Mouse (Mus musculus): Measurements from ENCODE around the gene Lyg2. TPM values are rescaled to one million over a fixed set of nuclear protein-coding genes. Genes with fewer than 3 reads are reported as not detected.

Lyg2 gene
- polyA plus RNA-seq, 1 experiment: not detected

DNA sequence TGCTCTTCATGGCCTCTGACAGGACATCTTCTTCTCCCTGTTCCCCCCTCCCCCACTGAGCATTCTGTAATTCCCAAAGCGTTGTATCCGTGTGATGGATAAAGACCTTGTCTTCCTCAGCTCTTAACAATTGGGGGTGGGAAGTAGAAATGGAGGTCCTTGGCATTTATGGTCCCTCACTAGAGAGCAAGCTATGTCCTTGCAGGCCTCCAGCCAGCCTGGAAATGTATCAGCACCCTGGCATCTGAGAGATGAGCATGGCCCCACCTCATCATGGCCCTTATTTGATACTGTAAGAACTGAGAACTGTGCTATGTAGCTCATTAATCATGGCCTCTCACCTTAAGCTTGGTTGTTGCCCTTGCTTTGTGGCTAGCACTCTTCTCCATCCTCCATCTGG lies 39.0 kb upstream of the Lyg2 start:
- H3K27me3 ChIP-seq (ENCODE audit: control insufficient read depth, insufficient read depth, low read length, poor library complexity, severe bottlenecking): no peaks in the 10 kb centered on the region
- no peak overlapping the region for H3K9ac ChIP-seq (ENCODE audit: low read depth, poor library complexity, severe bottlenecking)
- TF ChIP-seq CTCF (IDR thresholded peaks at IDR 0.05; ENCODE audit: low read depth, low read length) (no peak), POLR2A (IDR thresholded peaks at IDR 0.05; ENCODE audit: insufficient read depth, low read length) (no peak), EP300 (IDR thresholded peaks at IDR 0.05; ENCODE audit: insufficient read depth, low read depth, low read length) (no peak)
- H3K36me3 ChIP-seq (ENCODE audit: control insufficient read depth, insufficient read depth, low read length, poor library complexity, severe bottlenecking): no peaks in the 10 kb centered on the region
- no peak overlapping the region for H3K27ac ChIP-seq (ENCODE audit: insufficient read depth, low read length)
- no peak overlapping the region for H3K4me3 ChIP-seq (ENCODE audit: low read depth, low read length)
- H3K9me3 ChIP-seq (replicated peaks; ENCODE audit: control insufficient read depth, insufficient read depth, low read length, poor library complexity, severe bottlenecking): no peaks in the 10 kb centered on the region; the same call in 1 of the 2 replicates
- H3K4me1 ChIP-seq (ENCODE audit: control insufficient read depth, insufficient read depth, low read length): no peaks in the 10 kb centered on the region

GRCm38 (mm10) chr1:37954786-37955185 lies 38.5 kb upstream of the Lyg2 start:
- no peak for TF ChIP-seq EP300 (IDR thresholded peaks at IDR 0.05; ENCODE audit: insufficient read depth, low read depth, low read length)
- Histone ChIP-seq H3K27ac (ENCODE audit: insufficient read depth, low read length) (no peak overlapping the region), H3K4me1 (ENCODE audit: control insufficient read depth, insufficient read depth, low read length) (no peaks in the 10 kb centered on the region), H3K36me3 (ENCODE audit: control insufficient read depth, insufficient read depth, low read length, poor library complexity, severe bottlenecking) (no peaks in the 10 kb centered on the region), H3K4me3 (ENCODE audit: low read depth, low read length) (no peak overlapping the region), H3K9me3 (replicated peaks; ENCODE audit: control insufficient read depth, insufficient read depth, low read length, poor library complexity, severe bottlenecking) (no peaks in the 10 kb centered on the region; the same call in 1 of the 2 replicates), H3K9ac (ENCODE audit: low read depth, poor library complexity, severe bottlenecking) (no peak overlapping the region), H3K27me3 (ENCODE audit: control insufficient read depth, insufficient read depth, low read length, poor library complexity, severe bottlenecking) (no peaks in the 10 kb centered on the region)

DNA sequence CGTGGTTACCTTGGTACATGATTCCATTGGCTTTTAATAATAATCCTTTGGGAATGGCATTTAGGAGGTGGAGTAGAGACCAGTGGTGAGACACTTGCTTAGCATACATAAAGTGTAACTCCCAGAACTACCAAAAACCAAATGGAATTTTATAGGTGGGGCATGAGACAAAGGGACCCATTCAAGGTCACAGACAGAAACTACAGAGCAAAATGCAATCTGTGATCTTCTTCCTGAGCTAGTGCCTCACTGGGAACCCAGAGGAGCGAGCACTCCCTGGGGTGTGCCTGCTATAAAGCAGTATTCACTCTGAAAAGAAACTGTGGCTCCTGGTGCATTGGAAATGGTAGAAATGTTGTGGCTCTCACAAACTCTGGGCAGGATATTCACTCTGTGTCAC lies 32.6 kb upstream of the Lyg2 start:
- Histone ChIP-seq H3K9ac (ENCODE audit: low read depth, poor library complexity, severe bottlenecking) (no peak overlapping the region), H3K4me3 (ENCODE audit: low read depth, low read length) (no peak overlapping the region), H3K9me3 (replicated peaks; ENCODE audit: control insufficient read depth, insufficient read depth, low read length, poor library complexity, severe bottlenecking) (no peaks in the 10 kb centered on the region), H3K36me3 (ENCODE audit: control insufficient read depth, insufficient read depth, low read length, poor library complexity, severe bottlenecking) (no peaks in the 10 kb centered on the region), H3K27ac (ENCODE audit: insufficient read depth, low read length) (no peak overlapping the region), H3K4me1 (ENCODE audit: control insufficient read depth, insufficient read depth, low read length) (no peaks in the 10 kb centered on the region), H3K27me3 (ENCODE audit: control insufficient read depth, insufficient read depth, low read length, poor library complexity, severe bottlenecking) (no peaks in the 10 kb centered on the region; the same call in 1 of the 2 replicates)
- TF ChIP-seq EP300 (IDR thresholded peaks at IDR 0.05; ENCODE audit: insufficient read depth, low read depth, low read length) (no peak), POLR2A (IDR thresholded peaks at IDR 0.05; ENCODE audit: insufficient read depth, low read length) (no peak), CTCF (IDR thresholded peaks at IDR 0.05; ENCODE audit: low read depth, low read length) (no peak)

DNA sequence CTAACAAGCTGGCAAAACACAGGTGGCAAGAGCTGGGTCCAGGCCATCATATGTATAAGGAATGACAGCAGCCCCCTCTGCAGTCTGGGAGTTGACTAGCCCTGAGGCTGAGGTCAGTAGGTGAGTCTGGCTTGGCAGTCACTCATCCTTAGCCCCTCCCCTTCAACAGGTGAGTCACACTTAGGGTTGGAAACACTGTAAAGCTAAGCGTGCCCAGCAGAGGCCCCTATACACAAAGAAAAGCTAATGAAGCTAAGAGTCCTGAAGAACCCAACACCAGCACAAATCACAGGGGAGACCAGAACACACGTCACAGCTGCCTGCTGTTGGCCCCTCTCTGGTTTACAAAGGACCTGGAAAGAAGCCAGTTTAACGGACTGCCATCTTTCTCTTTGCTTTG lies 15.5 kb upstream of the Lyg2 start:
- Histone ChIP-seq H3K9ac (ENCODE audit: low read depth, poor library complexity, severe bottlenecking) (no peak overlapping the region), H3K27me3 (ENCODE audit: control insufficient read depth, insufficient read depth, low read length, poor library complexity, severe bottlenecking) (no peaks in the 10 kb centered on the region), H3K4me1 (ENCODE audit: control insufficient read depth, insufficient read depth, low read length) (no peaks in the 10 kb centered on the region), H3K36me3 (ENCODE audit: control insufficient read depth, insufficient read depth, low read length, poor library complexity, severe bottlenecking) (no peaks in the 10 kb centered on the region), H3K27ac (ENCODE audit: insufficient read depth, low read length) (no peak overlapping the region), H3K4me3 (ENCODE audit: low read depth, low read length) (no peak overlapping the region), H3K9me3 (replicated peaks; ENCODE audit: control insufficient read depth, insufficient read depth, low read length, poor library complexity, severe bottlenecking) (0 out of 2 replicates have a peak, but pooled peaks cover 3% of the 10 kb centered on the region)
- no peak for TF ChIP-seq EP300 (IDR thresholded peaks at IDR 0.05; ENCODE audit: insufficient read depth, low read depth, low read length)
- TF ChIP-seq CTCF (IDR thresholded peaks at IDR 0.05; ENCODE audit: low read depth, low read length): peak; percentile 62
- TF ChIP-seq POLR2A (IDR thresholded peaks at IDR 0.05; ENCODE audit: insufficient read depth, low read length): no peak

DNA sequence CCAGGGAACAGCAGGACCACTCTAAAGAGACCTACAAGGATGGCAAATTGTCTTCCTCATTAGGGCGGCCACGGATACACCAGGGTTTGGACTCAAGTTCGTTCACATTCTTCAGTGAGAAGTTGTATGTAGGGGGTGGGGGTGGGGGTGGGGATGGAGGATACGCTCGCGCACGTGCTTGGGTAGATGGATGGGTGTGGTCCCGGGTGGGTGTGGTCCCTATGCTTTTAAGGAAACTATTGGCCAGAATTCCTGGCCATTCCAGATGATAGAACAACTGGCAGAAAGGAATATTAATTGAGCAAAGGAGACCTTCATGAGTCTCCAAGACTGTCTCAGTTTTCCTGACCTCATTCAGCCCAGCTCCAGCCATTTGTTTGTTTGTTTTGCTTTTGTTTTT lies 9.7 kb upstream of the Lyg2 start:
- TF ChIP-seq EP300 (IDR thresholded peaks at IDR 0.05; ENCODE audit: insufficient read depth, low read depth, low read length): no peak
- no peak for TF ChIP-seq CTCF (IDR thresholded peaks at IDR 0.05; ENCODE audit: low read depth, low read length)
- no peak for TF ChIP-seq POLR2A (IDR thresholded peaks at IDR 0.05; ENCODE audit: insufficient read depth, low read length)

DNA sequence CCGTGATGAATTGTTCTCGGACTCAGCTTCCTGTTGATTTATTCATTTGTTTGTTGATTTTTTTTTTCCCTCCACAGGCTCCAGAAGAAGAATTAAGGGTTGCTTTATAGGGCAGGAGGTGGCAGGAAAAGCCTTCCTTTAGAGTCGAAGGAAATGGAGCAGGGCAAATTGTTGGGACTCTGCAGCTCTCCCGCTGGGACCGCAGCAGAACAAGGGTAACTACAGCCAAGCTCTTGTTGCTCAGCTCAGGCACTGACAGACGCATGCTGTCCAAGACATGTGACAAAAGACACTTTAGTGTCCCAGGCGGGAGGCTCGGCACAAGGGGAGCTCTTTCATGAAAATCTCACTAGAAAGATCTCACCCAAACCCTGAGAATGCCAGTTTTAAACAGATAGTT lies 6.2 kb upstream of the Lyg2 start:
- Histone ChIP-seq H3K36me3 (ENCODE audit: control insufficient read depth, insufficient read depth, low read length, poor library complexity, severe bottlenecking) (no peaks in the 10 kb centered on the region), H3K9me3 (replicated peaks; ENCODE audit: control insufficient read depth, insufficient read depth, low read length, poor library complexity, severe bottlenecking) (0 out of 2 replicates have a peak, but pooled peaks cover 2% of the 10 kb centered on the region), H3K4me3 (ENCODE audit: low read depth, low read length) (no peak overlapping the region), H3K27ac (ENCODE audit: insufficient read depth, low read length) (no peak overlapping the region), H3K9ac (ENCODE audit: low read depth, poor library complexity, severe bottlenecking) (no peak overlapping the region), H3K27me3 (ENCODE audit: control insufficient read depth, insufficient read depth, low read length, poor library complexity, severe bottlenecking) (no peaks in the 10 kb centered on the region; the same call in 1 of the 2 replicates), H3K4me1 (ENCODE audit: control insufficient read depth, insufficient read depth, low read length) (peaks cover 1% of the 10 kb centered on the region)
- TF ChIP-seq CTCF (IDR thresholded peaks at IDR 0.05; ENCODE audit: low read depth, low read length) (no peak), EP300 (IDR thresholded peaks at IDR 0.05; ENCODE audit: insufficient read depth, low read depth, low read length) (no peak)

More for the DNA sequence above, 9.7 kb upstream of the Lyg2 start:
- Histone ChIP-seq H3K4me3 (ENCODE audit: low read depth, low read length) (no peak overlapping the region), H3K9me3 (replicated peaks; ENCODE audit: control insufficient read depth, insufficient read depth, low read length, poor library complexity, severe bottlenecking) (0 out of 2 replicates have a peak, but pooled peaks cover 3% of the 10 kb centered on the region), H3K27me3 (ENCODE audit: control insufficient read depth, insufficient read depth, low read length, poor library complexity, severe bottlenecking) (no peaks in the 10 kb centered on the region; the same call in 1 of the 2 replicates), H3K4me1 (ENCODE audit: control insufficient read depth, insufficient read depth, low read length) (peaks cover 1% of the 10 kb centered on the region), H3K9ac (ENCODE audit: low read depth, poor library complexity, severe bottlenecking) (no peak overlapping the region), H3K27ac (ENCODE audit: insufficient read depth, low read length) (no peak overlapping the region), H3K36me3 (ENCODE audit: control insufficient read depth, insufficient read depth, low read length, poor library complexity, severe bottlenecking) (no peaks in the 10 kb centered on the region)
